Mouse (Mus musculus) spleen, adult 2 months (tissue): ENCODE results near the gene Styx. TPM values are rescaled to one million over a fixed set of nuclear protein-coding genes. Genes with fewer than 3 reads are reported as not detected.

Experiments used
- DNase-seq, 2 experiments: peaks; one replicate each; pipeline versions ENCODE4 v3.0.0 to v3.0.0-alpha.2; 2012 to 2021; ENCODE audit warnings: low spot score in 2 of 2, low read depth in 1 of 2
- H3K27ac ChIP-seq: fragments of 200-500 bp; 2 replicates; pipeline ENCODE4 v1.5.1; 2012; ENCODE audit warnings: low read length, inconsistent platforms; ENCODE audit not compliant: insufficient read depth
- H3K27me3 ChIP-seq: fragments of 200-500 bp; 2 replicates; pipeline ENCODE4 v1.6.1; 2012; ENCODE audit warnings: mild to moderate bottlenecking, moderate library complexity, low read length, inconsistent platforms; ENCODE audit not compliant: control insufficient read depth, insufficient read depth
- H3K36me3 ChIP-seq: fragments of 200-500 bp; 2 replicates; pipeline ENCODE4 v1.6.1; 2012; ENCODE audit warnings: mild to moderate bottlenecking, low read length, inconsistent platforms; ENCODE audit not compliant: control insufficient read depth, insufficient read depth
- H3K4me1 ChIP-seq: fragments of 200-500 bp; 2 replicates; pipeline ENCODE4 v1.6.1; 2011; ENCODE audit warnings: inconsistent platforms; ENCODE audit not compliant: control insufficient read depth, insufficient read depth, insufficient read length
- H3K4me3 ChIP-seq: fragments of 200-500 bp; 2 replicates; pipeline ENCODE4 v1.5.1; 2011; ENCODE audit warnings: mild to moderate bottlenecking, inconsistent platforms; ENCODE audit not compliant: insufficient read depth, insufficient read length; ENCODE audit errors: extremely low read depth
- CTCF ChIP-seq: fragments of 200-500 bp; IDR thresholded peaks from 2 replicates; pipeline ENCODE4 v1.5.1; 2011; ENCODE audit warnings: mild to moderate bottlenecking, inconsistent platforms; ENCODE audit not compliant: insufficient read depth, insufficient read length, insufficient replicate concordance; ENCODE audit errors: extremely low read depth
- POLR2A ChIP-seq: fragments of 200-500 bp; IDR thresholded peaks from 2 replicates; pipeline ENCODE4 v1.6.1; 2011; ENCODE audit warnings: low read depth, low read length, inconsistent platforms
- whole genome bisulfite sequencing: fragments of 180-500 bp; shearing (Covaris S2); methylation state at CpG from one replicate; pipeline ENCODE4 v1.1.7; 2018; 5-methylcytosine and 5-hydroxymethylcytosine counted together
- polyA plus RNA-seq: library from polyadenylated mRNA; depleted of rRNA; stranded (reverse); fragments of >200 nt; gene quantifications from 2 replicates; pipeline ENCODE4 v1.2.3, GENCODE M21; 2012

Styx gene
- polyA plus RNA-seq, 1 experiment: 6.0 TPM

- Histone ChIP-seq H3K4me1 (no peaks in the 10 kb centered on the region; the same call in 1 of the 2 replicates), H3K36me3 (0 out of 2 replicates have a peak, but pooled peaks cover 2% of the 10 kb centered on the region), H3K27ac (no peak overlapping the region), H3K4me3 (no peak overlapping the region), H3K27me3 (no peaks in the 10 kb centered on the region)
- WGBS: 96% methylated on average over 14 of the region's 14 CpGs
- no peak for TF ChIP-seq CTCF
- no peak for TF ChIP-seq POLR2A
- no peak for DNase-seq
Observed at GRCm38 (mm10) chr14:45310101-45310500, 40.8 kb upstream of the Styx start.

GRCm38 (mm10) chr14:45316927-45317326, 34.0 kb upstream of the Styx start:
- TF ChIP-seq CTCF (no peak), POLR2A (no peak)
- Histone ChIP-seq H3K4me3 (no peak overlapping the region), H3K27ac (no peak overlapping the region)

GRCm38 (mm10) chr14:45317921-45318411, 32.9 kb upstream of the Styx start:
- no peak for DNase-seq
- Histone ChIP-seq H3K4me1 (no peaks in the 10 kb centered on the region; the same call in 1 of the 2 replicates), H3K27ac (peak overlapping the region; percentile 72), H3K36me3 (no peaks in the 10 kb centered on the region), H3K27me3 (no peaks in the 10 kb centered on the region), H3K4me3 (peak overlapping the region; percentile 86)
- no peak for TF ChIP-seq CTCF
- no peak for TF ChIP-seq POLR2A
- WGBS: 1% methylated on average over 32 of the region's 38 CpGs

More at GRCm38 (mm10) chr14:45316927-45317326, 34.0 kb upstream of the Styx start:
- 68% methylated on average over 5 of the region's 5 CpGs for WGBS
- no peak for DNase-seq
- Histone ChIP-seq H3K36me3 (no peaks in the 10 kb centered on the region), H3K27me3 (no peaks in the 10 kb centered on the region), H3K4me1 (no peaks in the 10 kb centered on the region; the same call in 1 of the 2 replicates)

GRCm38 (mm10) chr14:45318426-45319236, 32.3 kb upstream of the Styx start, which contains the start of gene Ero1l:
Ero1l (minus strand) TSS chr14:45318771.
- H3K4me3 ChIP-seq: peak within 1 kb of the TSS; percentile 86
- no peaks in the 10 kb centered on the region for H3K27me3 ChIP-seq
- TF ChIP-seq POLR2A (peak; percentile 31), CTCF (no peak)
- no peaks in the 10 kb centered on the region; the same call in 1 of the 2 replicates for H3K4me1 ChIP-seq
- peak within 1 kb of the TSS; percentile 72 for H3K27ac ChIP-seq
- WGBS: 1% methylated on average over 61 of the region's 74 CpGs
- DNase-seq: peak; percentile 25 to 76
- no peaks in the 10 kb centered on the region for H3K36me3 ChIP-seq

- H3K4me3 ChIP-seq: no peak overlapping the region
- H3K27ac ChIP-seq: no peak overlapping the region
- DNase-seq: no peak
- 54% methylated on average over 3 of the region's 3 CpGs for WGBS
- H3K27me3 ChIP-seq: no peaks in the 10 kb centered on the region
- no peak for TF ChIP-seq POLR2A
- no peak for TF ChIP-seq CTCF
- H3K4me1 ChIP-seq: no peaks in the 10 kb centered on the region; the same call in 1 of the 2 replicates
- no peaks in the 10 kb centered on the region for H3K36me3 ChIP-seq
Observed at GRCm38 (mm10) chr14:45319237-45319610, 31.7 kb upstream of the Styx start.

GRCm38 (mm10) chr14:45320111-45320510, 30.8 kb upstream of the Styx start:
- no peak overlapping the region for H3K4me3 ChIP-seq
- H3K27ac ChIP-seq: no peak overlapping the region
- no peak for TF ChIP-seq CTCF
- TF ChIP-seq POLR2A: no peak
- H3K27me3 ChIP-seq: no peaks in the 10 kb centered on the region
- no peaks in the 10 kb centered on the region; the same call in 1 of the 2 replicates for H3K4me1 ChIP-seq
- H3K36me3 ChIP-seq: no peaks in the 10 kb centered on the region
- 89% methylated on average over 4 of the region's 4 CpGs for WGBS
- DNase-seq: no peak
